Mouse (Mus musculus) heart, embryonic 12.5 days (tissue): Measurements from ENCODE around the gene Tube1. TPM values are rescaled to one million over a fixed set of nuclear protein-coding genes. Genes with fewer than 3 reads are reported as not detected.
"Not testable (repeated sequence)": the region's sequence is repeated elsewhere in the genome, so short reads cannot be mapped to it uniquely, and the experiment has no call there.

Experiments
- ATAC-seq: fragments of 200-750 bp; cut with Nextera tagmentation; 2 replicates; pipeline ENCODE4 v1.8.0; 2017; ENCODE audit warnings: moderate TSS enrichment, moderate library complexity; ENCODE audit not compliant: insufficient number of reproducible peaks, low FRiP score
- H3K27ac ChIP-seq: fragments of 300-500 bp; sonication (generic); 2 replicates; pipeline ENCODE4 v1.5.1; 2016; ENCODE audit warnings: mild to moderate bottlenecking, moderate library complexity; ENCODE audit not compliant: poor library complexity, severe bottlenecking
- H3K27me3 ChIP-seq: fragments of 300-500 bp; sonication (generic); replicated peaks from 2 replicates; pipeline ENCODE4 v1.6.1; 2016; ENCODE audit warnings: mild to moderate bottlenecking, moderate library complexity
- H3K36me3 ChIP-seq: fragments of 300-500 bp; sonication (generic); 2 replicates; pipeline ENCODE4 v1.6.1; 2016; ENCODE audit warnings: mild to moderate bottlenecking, moderate library complexity
- H3K4me1 ChIP-seq: fragments of 300-500 bp; sonication (generic); replicated peaks from 2 replicates; pipeline ENCODE4 v1.6.1; 2016; ENCODE audit warnings: mild to moderate bottlenecking
- H3K4me2 ChIP-seq: fragments of 300-500 bp; sonication (generic); 2 replicates; pipeline ENCODE4 v1.6.1; 2016; ENCODE audit warnings: mild to moderate bottlenecking, moderate library complexity
- H3K4me3 ChIP-seq: fragments of 300-500 bp; sonication (generic); 2 replicates; pipeline ENCODE4 v1.5.1; 2016; ENCODE audit warnings: mild to moderate bottlenecking
- H3K9ac ChIP-seq: fragments of 300-500 bp; sonication (generic); 2 replicates; pipeline ENCODE4 v1.6.1; 2016; ENCODE audit warnings: mild to moderate bottlenecking, moderate library complexity
- H3K9me3 ChIP-seq: fragments of 300-500 bp; sonication (generic); replicated peaks from 2 replicates; pipeline ENCODE4 v1.6.1; 2016; ENCODE audit warnings: mild to moderate bottlenecking, moderate library complexity
- WGBS: fragments of 180-500 bp; shearing (Covaris S2); methylation state at CpG from one replicate; pipeline ENCODE4 v1.1.7; 2016; 5-methylcytosine and 5-hydroxymethylcytosine counted together
- polyA plus RNA-seq: library from polyadenylated mRNA; unstranded; fragments of >200 nt; fragmentation: Nextera tagmentation; extraction: Ambion mirVana; gene quantifications from 2 replicates; pipeline ENCODE4 v1.2.1, GENCODE M21; 2016

Gene Tube1
- polyA plus RNA-seq, 1 experiment from 2014 or later, result 11.0 TPM

GRCm38 (mm10) chr10:39198216-39198615, 64.4 kb downstream of the Tube1 start:
- not testable (repeated sequence) for H3K9me3 ChIP-seq, ATAC-seq, H3K36me3 ChIP-seq, H3K27ac ChIP-seq, H3K4me1 ChIP-seq, H3K4me3 ChIP-seq, H3K4me2 ChIP-seq, H3K9ac ChIP-seq, H3K27me3 ChIP-seq
- WGBS, result 91% methylated on average over 11 of the region's 11 CpGs

Other genes with a start within 250 kb of the Tube1 start
- 144 and 158 TPM in 2 replicates for gene Lama4, start 168.5 kb upstream of the Tube1 start, polyA plus RNA-seq
- gene Fam229b, start 62 bp upstream of the Tube1 start, polyA plus RNA-seq, result 7.3 and 10.8 TPM in 2 replicates
- not detected in 2 replicates for gene Ccn6, start 29.8 kb downstream of the Tube1 start, polyA plus RNA-seq
- gene Fyn, start 234.9 kb downstream of the Tube1 start, polyA plus RNA-seq, result 18.0 and 18.7 TPM in 2 replicates